11 mouse cellular contexts compared by ENCODE assay signal in genomic region chr14:12345241-12345921, GRCm38 (mm10). TPM values are rescaled to one million over a fixed set of nuclear protein-coding genes. Genes with fewer than 3 reads are reported as not detected.
A peak's percentile ranks its signal among the peaks of the same experiment; 100 is the strongest.
DNase-seq lines count a peak whose midpoint lies in the region; ATAC-seq and TF ChIP-seq lines count a peak whose summit lies in the region.
"Had no signal": no experiment of that assay in that cellular context is flagged by ENCODE, and none has a peak within 500 bp of the region (broad histone marks: within the 10 kb centered on the region; RNA-seq: fewer than 3 reads in every experiment).

No protein-coding gene starts in this region.

- H3K4me3 ChIP-seq in left cerebral cortex, adult 2 months = peak overlapping the region; percentile 50
- peak overlapping the region; percentile 50 for H3K4me3 ChIP-seq in embryonic facial prominence, embryonic 10.5 days
- H3K4me3 ChIP-seq in hindbrain, embryonic 13.5 days = no peak overlapping the region
- H3K4me3 ChIP-seq in neural tube, embryonic 11.5 days (ENCODE audit: low read depth, low read length) = no peak overlapping the region
- no peak overlapping the region for H3K4me3 ChIP-seq in cerebellum, adult 2 months (replicated peaks; ENCODE audit: insufficient read depth, low read depth, low read length)
- H3K4me3 ChIP-seq: erythroblast, embryonic 14.5 days had no signal

- no peak for ATAC-seq in hindbrain, embryonic 13.5 days (ENCODE audit: low FRiP score)
- ATAC-seq in neural tube, embryonic 11.5 days (ENCODE audit: insufficient read depth, low FRiP score, low TSS enrichment) = no peak
- no peak for ATAC-seq in megakaryocyte, adult 5-6 weeks (ENCODE audit: poor library complexity, severe bottlenecking)

- DNase-seq in left cerebral cortex, adult 2 months (ENCODE audit: extremely low spot score in 1 of 2, low spot score in 2 of 2) = peak; percentile 24 to 27
- DNase-seq in left cerebral cortex, adult 9 months (ENCODE audit: low spot score in 2 of 2) = no peak
- DNase-seq in embryonic facial prominence, embryonic 10.5 days (ENCODE audit: low spot score) = peak; percentile 49
- peak; percentile 42 for DNase-seq in neural tube, embryonic 11.5 days (ENCODE audit: low spot score)
- no peak for DNase-seq in cerebellum, adult 11-12 months
- no peak for DNase-seq in cerebellum, adult 2 months

- peaks cover 100% of the 10 kb centered on the region for H3K27me3 ChIP-seq in embryonic facial prominence, embryonic 10.5 days (replicated peaks; ENCODE audit: low read depth, poor library complexity, severe bottlenecking)
- peaks cover 100% of the 10 kb centered on the region for H3K27me3 ChIP-seq in hindbrain, embryonic 13.5 days
- peaks cover 99% of the 10 kb centered on the region for H3K27me3 ChIP-seq in neural tube, embryonic 11.5 days (ENCODE audit: control insufficient read depth, insufficient read depth, low read length)
- peaks cover 9% of the 10 kb centered on the region; the same call in 1 of the 2 replicates for H3K27me3 ChIP-seq in cerebellum, adult 2 months (ENCODE audit: control insufficient read depth, insufficient read depth, low read length)

- no peak for TF ChIP-seq CTCF in left cerebral cortex, adult 2 months (IDR thresholded peaks at IDR 0.05)
- TF ChIP-seq CTCF in cerebellum, adult 2 months (IDR thresholded peaks at IDR 0.05; ENCODE audit: borderline replicate concordance, insufficient read depth, low read depth, low read length) = no peak

- no peaks in the 10 kb centered on the region for H3K9me3 ChIP-seq in embryonic facial prominence, embryonic 10.5 days
- H3K9me3 ChIP-seq in hindbrain, embryonic 13.5 days = no peaks in the 10 kb centered on the region
- no peaks in the 10 kb centered on the region for H3K9me3 ChIP-seq in neural tube, embryonic 11.5 days (ENCODE audit: control insufficient read depth, low read length)

- 1% methylated on average over 40 of the region's 40 CpGs for WGBS in embryonic facial prominence, embryonic 10.5 days
- WGBS in hindbrain, embryonic 13.5 days = under 1% methylated on average over 40 of the region's 40 CpGs
- WGBS in neural tube, embryonic 11.5 days = under 1% methylated on average over 40 of the region's 40 CpGs
- WGBS in cerebellum, adult 2 months = 1% methylated on average over 40 of the region's 40 CpGs

- peak overlapping the region; percentile 87 for H3K27ac ChIP-seq in left cerebral cortex, adult 2 months
- H3K27ac ChIP-seq in embryonic facial prominence, embryonic 10.5 days (replicated peaks) = peak overlapping the region; percentile 66
- H3K27ac ChIP-seq in hindbrain, embryonic 13.5 days = no peak overlapping the region
- H3K27ac ChIP-seq in neural tube, embryonic 11.5 days (ENCODE audit: low read depth, low read length) = no peak overlapping the region
- H3K27ac ChIP-seq in cerebellum, adult 2 months (ENCODE audit: insufficient read depth, low read length) = no peak overlapping the region

- intact Hi-C loops in left cerebral cortex, adult 2 months (cut with DNase I) = no loop called here

- H3K4me1 ChIP-seq in embryonic facial prominence, embryonic 10.5 days = peaks cover 49% of the 10 kb centered on the region
- peaks cover 22% of the 10 kb centered on the region for H3K4me1 ChIP-seq in hindbrain, embryonic 13.5 days (replicated peaks)
- no peaks in the 10 kb centered on the region; the same call in 1 of the 2 replicates for H3K4me1 ChIP-seq in neural tube, embryonic 11.5 days (ENCODE audit: control insufficient read depth, insufficient read depth, low read length)
- H3K4me1 ChIP-seq in cerebellum, adult 2 months (ENCODE audit: control insufficient read depth, insufficient read depth, low read length) = no peaks in the 10 kb centered on the region; the same call in 1 of the 2 replicates

- no peak overlapping the region for H3K9ac ChIP-seq in hindbrain, embryonic 13.5 days
- no peak overlapping the region for H3K9ac ChIP-seq in neural tube, embryonic 11.5 days (ENCODE audit: low read length)

- peak overlapping the region; percentile 8; the same call in 1 of the 2 replicates for H3K4me2 ChIP-seq in hindbrain, embryonic 13.5 days
- H3K4me2 ChIP-seq in neural tube, embryonic 11.5 days (ENCODE audit: low read depth) = no peak overlapping the region

- no peak for TF ChIP-seq POLR2A in cerebellum, adult 2 months (IDR thresholded peaks at IDR 0.05; ENCODE audit: borderline replicate concordance, insufficient read depth, low read length)

- H3K36me3 ChIP-seq in embryonic facial prominence, embryonic 10.5 days (replicated peaks) = no peaks in the 10 kb centered on the region
- H3K36me3 ChIP-seq in hindbrain, embryonic 13.5 days = no peaks in the 10 kb centered on the region
- no peaks in the 10 kb centered on the region for H3K36me3 ChIP-seq in neural tube, embryonic 11.5 days (ENCODE audit: control insufficient read depth, insufficient read depth, low read length)

RNA-seq across cellular contexts. Expression of gene Fezf2, which starts 2.6 kb away (rescaled TPM):
- 10 to 100 TPM; 28.6 to 33.1 TPM for total RNA-seq in left cerebral cortex, adult 2 months (2021)
- polyA plus RNA-seq in embryonic facial prominence, embryonic 10.5 days (2016; fragmentation: Nextera tagmentation; extraction: Ambion mirVana) = 2.8 and 3.2 TPM in 2 replicates
- 0.10 and 0.74 TPM in 2 replicates for polyA plus RNA-seq in hindbrain, embryonic 13.5 days (2015; fragmentation: Nextera tagmentation; extraction: Ambion mirVana)
- polyA plus RNA-seq in neural tube, embryonic 11.5 days (2014; fragmentation: Nextera tagmentation; extraction: Ambion mirVana) = not detected in 2 replicates
- total RNA-seq in megakaryocyte, adult 5-6 weeks (2015) = not detected in 2 replicates
- not detected in 2 replicates for total RNA-seq in megakaryocyte, adult 5-6 weeks (2017)
- not detected in 2 replicates for polyA plus RNA-seq in cerebellum, adult 2 months (2012; rRNA removed)
- polyA plus RNA-seq: erythroblast, embryonic 14.5 days; liver, embryonic 16.5 days; small intestine, adult 2 months had no signal

Comparison
In these comparisons a context has a peak if more than half of its experiments do, and no peak if none do; other contexts are left out.
1. DNase-seq: peak in left cerebral cortex, adult 2 months (2 of 2), embryonic facial prominence, embryonic 10.5 days (single experiment) and neural tube, embryonic 11.5 days (single experiment); none in left cerebral cortex, adult 9 months (0 of 2), cerebellum, adult 11-12 months (single experiment) and cerebellum, adult 2 months (0 of 2).
2. H3K27ac ChIP-seq: peak in left cerebral cortex, adult 2 months (single experiment) and embryonic facial prominence, embryonic 10.5 days (single experiment); none in hindbrain, embryonic 13.5 days (single experiment), neural tube, embryonic 11.5 days (single experiment) and cerebellum, adult 2 months (single experiment).
3. H3K4me3 ChIP-seq: peak in left cerebral cortex, adult 2 months (single experiment) and embryonic facial prominence, embryonic 10.5 days (single experiment); none in hindbrain, embryonic 13.5 days (single experiment), neural tube, embryonic 11.5 days (single experiment) and cerebellum, adult 2 months (single experiment).